Comparison of ENCODE assay signal across 1 mouse cellular context in the genomic region with DNA sequence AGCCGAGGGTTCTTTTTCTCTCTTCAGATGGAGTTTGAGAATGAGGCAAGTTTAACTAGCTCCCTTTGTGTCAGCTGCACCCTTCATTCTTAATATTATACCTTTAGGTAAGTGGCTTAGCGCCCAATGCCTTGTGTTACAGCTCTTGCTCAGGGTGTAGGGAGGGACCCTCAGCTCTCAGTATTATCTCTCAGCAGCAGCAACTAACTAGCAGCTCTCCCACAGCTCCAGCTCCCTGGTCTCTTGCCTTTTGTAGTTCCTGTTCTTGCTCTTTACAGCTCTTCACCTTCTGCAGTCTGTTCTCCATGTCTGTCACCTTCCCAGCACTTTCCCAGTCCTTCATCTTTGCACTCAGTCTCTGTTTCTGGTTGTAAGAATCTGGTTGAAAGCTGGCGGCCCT.
TF ChIP-seq lines count a peak whose summit lies in the region.

No protein-coding gene starts in this region.

TF ChIP-seq in CH12.LX, 34 proteins besides CTCF, POLR2A, EP300 and RAD21:
- TF ChIP-seq SIN3A (IDR thresholded peaks at IDR 0.05; ENCODE audit: low read length) (no peak), ZC3H11A (IDR thresholded peaks at IDR 0.05; ENCODE audit: low read depth, low read length) (no peak), TCF12 (IDR thresholded peaks at IDR 0.05; ENCODE audit: low read depth, low read length) (no peak), USF1 (IDR thresholded peaks at IDR 0.05; ENCODE audit: low read depth, low read length) (no peak), GABPA (IDR thresholded peaks at IDR 0.05; ENCODE audit: insufficient replicate concordance, low read depth, low read length) (no peak), SMC3 (IDR thresholded peaks at IDR 0.05; ENCODE audit: low read depth, low read length) (no peak), MAX (IDR thresholded peaks at IDR 0.05; ENCODE audit: low read length) (no peak)
